In the genomic region with DNA sequence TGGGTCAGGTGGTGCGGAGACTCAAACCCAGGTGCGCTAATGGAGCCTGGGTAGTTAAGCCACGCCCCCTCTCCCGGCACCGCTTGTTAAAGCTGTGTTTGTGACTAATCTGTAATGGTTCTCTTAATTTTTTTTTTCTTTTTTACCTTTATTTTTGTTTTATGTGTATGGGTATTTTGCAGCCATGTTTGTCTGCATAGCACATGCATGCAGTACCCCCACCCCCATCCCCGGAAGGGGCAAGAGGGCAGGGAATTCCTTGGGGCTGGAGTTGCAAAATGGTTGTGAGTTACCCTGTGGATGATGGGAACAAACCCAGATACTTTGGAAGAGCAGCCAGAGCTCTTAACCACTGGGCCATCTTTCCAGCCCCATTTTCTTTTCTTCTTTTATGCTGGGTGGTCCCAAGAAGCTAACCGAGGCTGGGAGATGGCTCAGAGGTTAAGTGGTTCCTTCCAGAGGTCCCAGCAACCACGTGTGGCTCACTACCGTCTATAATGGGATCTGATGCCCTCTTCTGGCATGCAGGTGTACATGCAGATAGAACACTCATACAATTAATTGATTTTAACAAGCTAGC, we compare ENCODE assay signal across 8 mouse cellular contexts. TPM values are rescaled to one million over a fixed set of nuclear protein-coding genes. Genes with fewer than 3 reads are reported as not detected.
DNase-seq lines count a peak whose midpoint lies in the region; ATAC-seq and TF ChIP-seq lines count a peak whose summit lies in the region.

No protein-coding gene starts in this region.

- H3K27me3 ChIP-seq in forebrain, postnatal 0 days (ENCODE audit: insufficient read depth, low read length): no peaks in the 10 kb centered on the region
- H3K27me3 ChIP-seq in forebrain, embryonic 13.5 days: no peaks in the 10 kb centered on the region
- H3K27me3 ChIP-seq in intestine, embryonic 15.5 days (replicated peaks): no peaks in the 10 kb centered on the region
- no peaks in the 10 kb centered on the region for H3K27me3 ChIP-seq in small intestine, adult 2 months (ENCODE audit: control insufficient read depth, insufficient read depth, low read length)

- no peaks in the 10 kb centered on the region for H3K9me3 ChIP-seq in forebrain, postnatal 0 days (ENCODE audit: low read length)
- H3K9me3 ChIP-seq in forebrain, embryonic 13.5 days (replicated peaks): no peaks in the 10 kb centered on the region
- no peaks in the 10 kb centered on the region for H3K9me3 ChIP-seq in intestine, embryonic 15.5 days

- TF ChIP-seq POLR2A in small intestine, adult 2 months (IDR thresholded peaks at IDR 0.05; ENCODE audit: low read depth, low read length): no peak

- H3K4me3 ChIP-seq in forebrain, postnatal 0 days (ENCODE audit: low read depth, low read length): no peak overlapping the region
- H3K4me3 ChIP-seq in forebrain, embryonic 13.5 days: no peak overlapping the region
- H3K4me3 ChIP-seq in intestine, embryonic 15.5 days (replicated peaks): no peak overlapping the region; the same call in 1 of the 2 replicates
- peak overlapping the region; percentile 27; the same call in 1 of the 2 replicates for H3K4me3 ChIP-seq in small intestine, adult 2 months (ENCODE audit: low read depth, low read length)

- 0 out of 2 replicates have a peak overlapping the region, but pooled peaks have one; percentile 6 for H3K4me2 ChIP-seq in forebrain, postnatal 0 days (ENCODE audit: low read depth)
- H3K4me2 ChIP-seq in forebrain, embryonic 13.5 days: no peak overlapping the region
- peak overlapping the region; percentile 33 for H3K4me2 ChIP-seq in intestine, embryonic 15.5 days (replicated peaks)

- peak; percentile 54 for TF ChIP-seq CTCF in forebrain, postnatal 0 days (IDR thresholded peaks at IDR 0.05; ENCODE audit: low read depth)
- peak; percentile 31; the same call in 1 of the 2 replicates for TF ChIP-seq CTCF in small intestine, adult 2 months (IDR thresholded peaks at IDR 0.05; ENCODE audit: extremely low read depth, insufficient read length, insufficient replicate concordance, low read depth, low read length)

- no peak for DNase-seq in forebrain, postnatal 0 days
- DNase-seq in thymus, postnatal 0 days (ENCODE audit: low spot score): peak; percentile 48
- DNase-seq in thymus, postnatal 10 days (ENCODE audit: low spot score in 2 of 2): no peak
- DNase-seq in right cerebral cortex, adult 18-20 months: no peak
- DNase-seq in cerebellum, adult 8-10 months: no peak

- no peak overlapping the region for H3K9ac ChIP-seq in forebrain, postnatal 0 days
- no peak overlapping the region for H3K9ac ChIP-seq in forebrain, embryonic 13.5 days
- H3K9ac ChIP-seq in intestine, embryonic 15.5 days: no peak overlapping the region

- no peaks in the 10 kb centered on the region for H3K36me3 ChIP-seq in forebrain, postnatal 0 days (ENCODE audit: insufficient read depth)
- no peaks in the 10 kb centered on the region for H3K36me3 ChIP-seq in forebrain, embryonic 13.5 days (ENCODE audit: poor library complexity, severe bottlenecking)
- H3K36me3 ChIP-seq in intestine, embryonic 15.5 days: no peaks in the 10 kb centered on the region
- no peaks in the 10 kb centered on the region for H3K36me3 ChIP-seq in small intestine, adult 2 months (ENCODE audit: control insufficient read depth, insufficient read depth, low read length)

- no peaks in the 10 kb centered on the region for H3K4me1 ChIP-seq in forebrain, postnatal 0 days (ENCODE audit: insufficient read depth)
- no peaks in the 10 kb centered on the region for H3K4me1 ChIP-seq in forebrain, embryonic 13.5 days
- H3K4me1 ChIP-seq in intestine, embryonic 15.5 days (replicated peaks): no peaks in the 10 kb centered on the region
- H3K4me1 ChIP-seq in small intestine, adult 2 months (ENCODE audit: control insufficient read depth, insufficient read depth, insufficient read length, low read length): peaks cover 8% of the 10 kb centered on the region; the same call in 1 of the 2 replicates

- WGBS in forebrain, postnatal 0 days: 6% methylated on average over 9 of the region's 9 CpGs
- WGBS in forebrain, embryonic 13.5 days: 6% methylated on average over 9 of the region's 9 CpGs
- WGBS in intestine, embryonic 15.5 days: 11% methylated on average over 9 of the region's 9 CpGs
- WGBS in small intestine, adult 2 months: 3% methylated on average over 9 of the region's 9 CpGs

- ATAC-seq in forebrain, postnatal 0 days: no peak
- no peak for ATAC-seq in forebrain, embryonic 13.5 days
- peak; percentile 57 for ATAC-seq in intestine, embryonic 15.5 days

- no peak overlapping the region for H3K27ac ChIP-seq in forebrain, postnatal 0 days (ENCODE audit: low read depth, low read length)
- no peak overlapping the region for H3K27ac ChIP-seq in forebrain, embryonic 13.5 days
- no peak overlapping the region for H3K27ac ChIP-seq in intestine, embryonic 15.5 days
- no peak overlapping the region for H3K27ac ChIP-seq in small intestine, adult 2 months (ENCODE audit: insufficient read depth, low read depth, low read length)

RNA-seq across cellular contexts. Expression of gene Spats2, which starts 12.2 kb away (rescaled TPM):
- 28.9 and 29.6 TPM in 2 replicates for total RNA-seq in forebrain, postnatal 0 days (2014; rRNA removed)
- polyA plus RNA-seq in forebrain, postnatal 0 days (2015; fragmentation: Nextera tagmentation; extraction: Ambion mirVana): 21.8 and 24.4 TPM in 2 replicates
- polyA plus RNA-seq in forebrain, embryonic 13.5 days (2015; fragmentation: Nextera tagmentation; extraction: Ambion mirVana): 44.6 and 46.2 TPM in 2 replicates
- 30.2 and 31.1 TPM in 2 replicates for polyA plus RNA-seq in thymus, postnatal 0 days (2015; fragmentation: Nextera tagmentation; extraction: Ambion mirVana)
- polyA plus RNA-seq in intestine, embryonic 15.5 days (2015; fragmentation: Nextera tagmentation; extraction: Ambion mirVana): 26.6 and 34.7 TPM in 2 replicates
- 1.6 and 3.9 TPM in 2 replicates for polyA plus RNA-seq in small intestine, adult 2 months (2012; rRNA removed)

RNA-seq across cellular contexts. Expression of gene Dnajc22, which starts 20.5 kb away (rescaled TPM):
- total RNA-seq in forebrain, postnatal 0 days (2014; rRNA removed): 0.38 and 0.71 TPM in 2 replicates
- polyA plus RNA-seq in forebrain, postnatal 0 days (2015; fragmentation: Nextera tagmentation; extraction: Ambion mirVana): 0.15 and 0.51 TPM in 2 replicates
- polyA plus RNA-seq in forebrain, embryonic 13.5 days (2015; fragmentation: Nextera tagmentation; extraction: Ambion mirVana): 0.25 and 0.84 TPM in 2 replicates
- 0.13 and 0.22 TPM in 2 replicates for polyA plus RNA-seq in thymus, postnatal 0 days (2015; fragmentation: Nextera tagmentation; extraction: Ambion mirVana)
- 37.4 and 39.0 TPM in 2 replicates for polyA plus RNA-seq in intestine, embryonic 15.5 days (2015; fragmentation: Nextera tagmentation; extraction: Ambion mirVana)
- polyA plus RNA-seq in small intestine, adult 2 months (2012; rRNA removed): 24.6 and 43.2 TPM in 2 replicates

RNA-seq across cellular contexts. Expression of gene C1ql4, which starts 25.9 kb away (rescaled TPM):
- total RNA-seq in forebrain, postnatal 0 days (2014; rRNA removed): 0.23 and 0.48 TPM in 2 replicates
- polyA plus RNA-seq in forebrain, postnatal 0 days (2015; fragmentation: Nextera tagmentation; extraction: Ambion mirVana): 0.40 TPM in 1 of 2 replicates, not detected in the other
- 0.39 TPM in 1 of 2 replicates, not detected in the other for polyA plus RNA-seq in forebrain, embryonic 13.5 days (2015; fragmentation: Nextera tagmentation; extraction: Ambion mirVana)
- 0.18 TPM in 1 of 2 replicates, not detected in the other for polyA plus RNA-seq in thymus, postnatal 0 days (2015; fragmentation: Nextera tagmentation; extraction: Ambion mirVana)
- polyA plus RNA-seq in intestine, embryonic 15.5 days (2015; fragmentation: Nextera tagmentation; extraction: Ambion mirVana): 0.09 TPM in 1 of 2 replicates, not detected in the other
- not detected in 2 replicates for polyA plus RNA-seq in small intestine, adult 2 months (2012; rRNA removed)

RNA-seq across cellular contexts. Expression of gene Troap, which starts 39.1 kb away (rescaled TPM):
- 1.5 and 3.9 TPM in 2 replicates for total RNA-seq in forebrain, postnatal 0 days (2014; rRNA removed)
- 2.7 and 3.1 TPM in 2 replicates for polyA plus RNA-seq in forebrain, postnatal 0 days (2015; fragmentation: Nextera tagmentation; extraction: Ambion mirVana)
- 37.8 and 38.6 TPM in 2 replicates for polyA plus RNA-seq in forebrain, embryonic 13.5 days (2015; fragmentation: Nextera tagmentation; extraction: Ambion mirVana)
- polyA plus RNA-seq in thymus, postnatal 0 days (2015; fragmentation: Nextera tagmentation; extraction: Ambion mirVana): 21.8 and 25.3 TPM in 2 replicates
- polyA plus RNA-seq in intestine, embryonic 15.5 days (2015; fragmentation: Nextera tagmentation; extraction: Ambion mirVana): 24.7 and 25.4 TPM in 2 replicates
- polyA plus RNA-seq in small intestine, adult 2 months (2012; rRNA removed): 5.3 and 9.0 TPM in 2 replicates

RNA-seq across cellular contexts. Expression of gene Prph, which starts 58.5 kb away (rescaled TPM):
- total RNA-seq in forebrain, postnatal 0 days (2014; rRNA removed): 1.7 and 2.3 TPM in 2 replicates
- polyA plus RNA-seq in forebrain, postnatal 0 days (2015; fragmentation: Nextera tagmentation; extraction: Ambion mirVana): 2.3 and 2.4 TPM in 2 replicates
- 0.94 and 1.6 TPM in 2 replicates for polyA plus RNA-seq in forebrain, embryonic 13.5 days (2015; fragmentation: Nextera tagmentation; extraction: Ambion mirVana)
- polyA plus RNA-seq in thymus, postnatal 0 days (2015; fragmentation: Nextera tagmentation; extraction: Ambion mirVana): 0.99 and 1.1 TPM in 2 replicates
- 46.9 and 48.1 TPM in 2 replicates for polyA plus RNA-seq in intestine, embryonic 15.5 days (2015; fragmentation: Nextera tagmentation; extraction: Ambion mirVana)
- 4.6 and 4.8 TPM in 2 replicates for polyA plus RNA-seq in small intestine, adult 2 months (2012; rRNA removed)

Comparison
In these comparisons a context has a peak if more than half of its experiments do, and no peak if none do; other contexts are left out.
1. RNA of gene Dnajc22, which starts 20.5 kb away (polyA plus RNA-seq): 24.6 to 43.2 TPM in small intestine, adult 2 months and 37.4 to 39.0 TPM in intestine, embryonic 15.5 days; 0.25 to 0.84 TPM in forebrain, embryonic 13.5 days, 0.15 to 0.51 TPM in forebrain, postnatal 0 days and 0.13 to 0.22 TPM in thymus, postnatal 0 days; every median in the first group is over 10 times any median in the second.